Mouse (Mus musculus) MN1 (cell line): ENCODE data around the gene Mfng.

Experiments
- DNase-seq: peaks from one replicate; pipeline ENCODE4 v3.0.0-alpha.2; 2016; ENCODE audit warnings: low spot score

Gene Mfng

GRCm38 (mm10) chr15:78773290-78773729 is at the start of gene Mfng:
Mfng (minus strand) TSS chr15:78773475.
- DNase-seq = peak; percentile 86

DNA sequence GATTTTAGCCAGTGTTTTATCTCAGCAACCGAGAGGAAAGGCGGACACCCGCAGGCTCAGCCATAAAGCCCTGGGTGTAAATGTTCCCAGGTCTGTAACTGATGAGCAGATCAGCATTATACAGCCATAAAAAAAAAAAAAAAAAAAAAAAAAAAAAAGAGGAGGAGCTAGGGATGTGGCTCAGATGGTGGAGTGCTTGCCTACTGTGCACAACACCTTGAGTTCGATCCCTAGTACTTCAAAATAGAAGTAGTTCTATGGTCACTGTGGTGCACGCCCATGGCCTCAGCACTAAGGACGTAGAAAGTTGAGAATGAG is 42.8 kb upstream of the Mfng start:
- no peak for DNase-seq

- DNase-seq = no peak
Measured at GRCm38 (mm10) chr15:78815314-78816073, 42.2 kb upstream of the Mfng start.

GRCm38 (mm10) chr15:78813603-78814002 is 40.3 kb upstream of the Mfng start:
- no peak for DNase-seq

DNA sequence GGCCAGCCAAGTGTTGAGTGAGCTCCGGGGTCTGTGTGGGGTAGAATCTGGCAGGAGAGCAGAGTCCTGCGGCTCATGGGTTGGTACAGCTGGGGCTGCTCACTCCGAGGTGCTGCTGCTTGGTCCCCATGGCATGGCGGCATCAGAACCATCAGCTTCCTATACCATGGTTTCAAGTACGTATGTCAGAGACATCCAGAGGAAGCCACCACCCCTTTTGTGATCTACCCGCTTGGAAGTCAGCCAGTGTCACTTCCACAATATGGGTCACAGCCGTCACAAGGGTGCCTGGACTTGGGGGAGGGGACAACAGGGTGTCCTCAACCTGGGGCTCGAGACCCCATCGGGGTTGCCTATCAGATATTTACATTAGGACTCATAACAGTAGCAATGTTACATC is 36.9 kb upstream of the Mfng start:
- DNase-seq = no peak

GRCm38 (mm10) chr15:78809739-78810138 is 36.5 kb upstream of the Mfng start:
- no peak for DNase-seq

- no peak for DNase-seq
Measured at GRCm38 (mm10) chr15:78808980-78809379, 35.7 kb upstream of the Mfng start.

GRCm38 (mm10) chr15:78807141-78807540 is 33.9 kb upstream of the Mfng start:
- peak; percentile 51 for DNase-seq

DNA sequence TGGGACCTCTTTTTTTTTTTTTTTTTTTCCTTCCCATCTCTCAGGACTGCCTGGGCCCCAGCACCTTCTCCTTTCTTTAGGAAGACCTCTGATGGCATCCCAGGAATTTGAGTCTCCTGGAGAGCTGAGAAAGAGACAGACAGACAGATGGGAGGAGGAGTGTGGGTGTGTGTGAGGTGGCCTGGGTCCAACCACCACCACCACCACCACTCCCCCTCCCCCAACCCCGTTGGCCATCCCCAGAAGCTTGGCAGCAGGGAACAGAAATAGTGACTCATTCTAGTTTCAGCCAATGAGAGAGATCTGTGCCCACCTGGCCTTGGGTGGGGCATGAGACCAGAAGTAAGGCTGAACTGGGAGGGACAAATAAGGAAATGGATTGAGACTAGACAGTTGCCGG is 33.3 kb upstream of the Mfng start:
- DNase-seq = peak; percentile 50

DNA sequence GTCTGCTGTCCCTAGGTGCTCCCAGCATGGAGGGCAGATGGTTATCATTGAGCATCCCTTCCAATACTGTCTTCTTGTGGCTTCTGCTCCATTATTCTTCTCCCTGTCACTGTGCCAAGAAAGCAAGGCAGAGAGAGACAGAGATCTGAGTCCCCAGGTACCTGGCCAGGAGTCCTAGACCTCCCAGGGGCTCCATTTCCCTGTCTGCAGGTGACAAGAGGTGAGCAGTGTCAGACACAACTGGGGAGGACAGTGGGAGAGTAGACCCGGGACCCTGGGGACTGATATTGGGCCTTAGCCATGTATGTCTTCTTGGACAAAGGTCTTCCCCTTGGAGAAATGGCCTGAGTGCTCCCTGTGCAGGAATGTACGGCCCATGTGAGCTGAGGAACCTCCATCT is 32.1 kb upstream of the Mfng start:
- DNase-seq = no peak

DNA sequence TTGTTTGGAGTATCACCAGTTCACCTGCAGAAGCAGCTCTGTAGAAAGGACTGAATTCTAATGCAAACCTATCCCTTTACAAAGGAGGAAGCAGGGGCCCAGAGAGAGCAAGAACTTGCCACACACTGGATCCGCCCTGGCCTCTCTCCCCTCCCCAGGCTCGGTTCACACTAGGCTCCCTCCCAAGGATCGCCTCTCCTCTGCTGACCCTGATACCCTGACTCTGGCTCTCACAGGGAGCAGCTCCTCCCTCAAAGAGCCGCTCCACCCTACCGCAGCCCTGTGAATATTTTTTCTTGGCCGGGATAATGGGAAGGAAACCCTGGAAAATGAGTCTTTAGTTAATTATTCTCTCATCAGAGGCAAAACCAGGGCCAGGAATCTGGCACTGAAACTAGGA is 31.1 kb upstream of the Mfng start:
- DNase-seq = no peak

DNA sequence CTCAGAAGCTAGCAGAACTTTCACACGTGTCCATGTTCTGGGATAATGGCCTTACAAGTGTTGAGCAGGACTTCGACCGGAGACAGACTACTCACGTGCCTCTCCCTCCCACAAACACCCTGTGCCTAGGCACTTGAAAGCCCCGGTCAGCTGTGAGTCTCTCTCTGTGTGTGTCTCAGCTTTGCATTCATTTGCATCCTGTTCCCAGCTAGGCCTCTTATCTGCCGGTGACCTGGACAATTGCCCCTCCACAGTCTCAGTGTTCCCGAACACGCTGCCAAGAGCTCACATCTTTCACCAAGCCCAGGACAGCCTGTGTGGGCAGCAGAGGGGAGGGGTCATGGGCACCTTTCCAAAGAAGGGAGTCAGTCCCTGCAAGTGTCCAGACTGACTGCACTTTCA is 30.2 kb upstream of the Mfng start:
- DNase-seq = peak; percentile 74

DNA sequence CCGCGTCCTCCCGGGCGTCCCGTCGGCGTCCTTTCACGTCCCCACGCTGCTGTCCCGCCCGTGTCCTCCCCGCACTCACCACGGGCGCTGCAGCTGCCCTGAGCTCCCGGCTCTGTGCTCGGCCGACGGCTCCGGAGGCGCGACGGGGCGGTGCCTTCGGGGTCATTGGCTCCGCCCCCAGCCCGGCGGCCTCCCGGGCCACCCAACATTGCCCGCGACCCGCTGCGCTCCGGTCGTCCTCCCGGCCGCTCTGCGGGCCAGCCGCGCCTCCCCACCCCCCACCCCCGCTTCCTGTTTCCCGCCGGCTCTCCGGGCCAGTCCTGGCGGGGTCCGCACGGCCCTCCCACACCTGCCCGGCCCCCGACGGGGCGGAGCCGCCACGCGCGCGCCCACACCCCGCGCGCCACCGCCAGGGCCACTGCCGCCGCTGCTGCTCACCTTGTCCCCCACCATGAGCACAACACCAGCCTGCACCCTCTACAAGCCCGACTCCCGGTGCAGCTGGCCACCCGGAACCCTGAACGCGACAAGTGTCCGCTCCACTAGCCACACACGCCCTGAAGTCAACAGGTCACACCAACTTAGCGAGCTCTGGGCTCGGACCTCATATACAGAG is 29.6 kb upstream of the Mfng start, which contains the start of gene Card10:
Card10 (minus strand) TSS at position 267 of the 616 bp plus-strand sequence.
- DNase-seq = peak; percentile 73

- peak; percentile 67 for DNase-seq
Measured at GRCm38 (mm10) chr15:78801971-78802741, 28.9 kb upstream of the Mfng start.

GRCm38 (mm10) chr15:78801571-78801970 is 28.3 kb upstream of the Mfng start:
- DNase-seq = no peak

GRCm38 (mm10) chr15:78799029-78799428 is 25.8 kb upstream of the Mfng start:
- DNase-seq = no peak

DNA sequence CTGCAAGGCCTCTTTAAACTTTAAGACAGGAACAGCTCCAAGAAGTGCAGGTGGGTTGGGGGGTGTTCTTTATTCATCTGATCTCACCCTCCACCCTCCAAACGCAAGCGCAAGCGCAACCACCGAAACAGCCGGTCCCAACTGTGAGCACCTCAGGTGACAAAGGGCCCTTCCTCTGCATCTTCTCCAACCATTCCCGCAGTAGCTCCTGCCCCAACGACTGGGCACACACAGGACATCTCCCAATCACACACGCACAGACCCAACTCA is 23.7 kb upstream of the Mfng start:
- DNase-seq = no peak

DNA sequence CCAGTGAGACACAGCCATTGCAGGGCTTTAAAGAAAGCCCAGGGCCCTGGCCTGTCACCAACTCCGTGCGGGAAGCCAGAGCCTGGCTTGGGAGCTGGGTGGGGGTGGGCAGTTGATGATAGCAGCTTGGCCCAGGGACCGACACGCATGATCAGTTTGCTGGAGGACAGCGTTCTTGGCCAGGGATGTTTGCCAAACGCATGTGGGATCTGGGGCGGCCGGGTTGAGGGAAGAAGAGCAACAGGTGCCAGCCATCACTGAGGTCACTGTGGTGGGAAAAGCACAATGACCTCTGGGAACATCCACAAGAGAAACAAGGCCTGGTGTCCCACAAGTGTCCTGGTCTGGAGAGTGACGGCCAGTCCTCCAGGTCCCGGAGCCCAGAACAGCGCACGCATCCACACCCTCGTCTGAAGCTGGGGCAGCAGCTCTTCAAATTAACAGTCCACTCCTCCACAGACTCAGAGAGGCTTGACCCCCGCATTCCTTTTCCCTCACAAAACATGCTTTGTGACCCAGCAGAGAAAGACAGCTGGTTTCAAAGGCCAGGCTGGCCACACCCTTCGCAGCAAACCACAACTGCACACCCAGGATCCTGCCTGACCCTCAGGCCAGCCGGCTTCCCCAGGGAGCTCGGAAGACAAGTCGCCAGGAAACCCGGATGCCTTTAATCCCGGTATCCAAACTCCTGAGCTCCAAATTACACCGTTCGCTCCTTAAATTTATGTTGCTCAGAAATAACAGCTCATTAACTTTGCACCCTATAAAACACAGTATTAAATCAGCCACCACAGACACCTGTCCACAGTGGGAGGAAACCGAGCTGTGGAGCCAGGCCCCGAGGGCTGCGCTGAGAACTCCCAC is 23.2 kb upstream of the Mfng start:
- DNase-seq = peak; percentile 63

GRCm38 (mm10) chr15:78790990-78791389 is 17.7 kb upstream of the Mfng start:
- no peak for DNase-seq

- no peak for DNase-seq
Measured at GRCm38 (mm10) chr15:78790451-78790850, 17.2 kb upstream of the Mfng start.

GRCm38 (mm10) chr15:78789721-78790323 is 16.5 kb upstream of the Mfng start:
- no peak for DNase-seq

DNA sequence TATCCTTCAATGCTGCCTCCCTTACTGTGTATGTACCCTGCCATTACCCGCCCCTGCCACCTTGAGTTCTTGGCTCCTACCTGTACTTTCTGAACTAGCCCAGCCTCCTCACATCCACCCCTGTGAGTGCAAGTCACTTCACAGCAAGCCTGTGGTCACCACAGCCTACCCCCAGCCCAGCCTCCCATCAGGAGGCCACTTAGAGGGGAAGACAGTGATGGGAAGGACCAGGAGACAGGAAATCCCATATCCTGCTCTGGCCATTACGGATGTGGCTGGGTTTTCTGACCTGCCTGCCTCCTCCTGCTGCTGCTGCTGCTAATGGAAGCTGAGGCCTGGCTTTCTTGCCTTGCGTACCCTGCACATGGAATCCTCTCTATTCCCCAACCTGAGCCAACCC is 14.8 kb upstream of the Mfng start:
- DNase-seq = no peak
